Mouse (Mus musculus) cortical plate, adult 2 months (tissue): Measurements from ENCODE around the gene Acss2.

Experiments used
- CTCF ChIP-seq: fragments of 200-500 bp; IDR thresholded peaks from 2 replicates; pipeline ENCODE4 v1.5.1; 2011; ENCODE audit warnings: mild to moderate bottlenecking, control low read depth, low read length; ENCODE audit not compliant: insufficient read depth; ENCODE audit errors: extremely low read depth
- POLR2A ChIP-seq: fragments of 200-500 bp; IDR thresholded peaks from 2 replicates; pipeline ENCODE4 v1.6.1; 2011; ENCODE audit warnings: mild to moderate bottlenecking, low read length, control low read depth; ENCODE audit not compliant: insufficient read depth; ENCODE audit errors: extremely low read depth

GRCm38 (mm10) chr2:155627030-155627738 lies 109.4 kb downstream of the Acss2 start:
- no peak for TF ChIP-seq POLR2A
- peak; percentile 85 for TF ChIP-seq CTCF
